Mouse (Mus musculus) ovary, adult 10 weeks (tissue): Measurements from ENCODE around the gene Rnase1. TPM values are rescaled to one million over a fixed set of nuclear protein-coding genes. Genes with fewer than 3 reads are reported as not detected.

ENCODE experiments used
- polyA plus RNA-seq: library from polyadenylated mRNA; stranded (reverse); fragments of 350-450 nt; fragmentation: Illumina TruSeq; extraction: RNeasy Lipid Tissue Mini Kit (QIAGEN cat#74804); gene quantifications from one replicate; pipeline ENCODE4 v1.2.3, GENCODE M21; 2014

Gene Rnase1
- 1.7 TPM for polyA plus RNA-seq

DNA sequence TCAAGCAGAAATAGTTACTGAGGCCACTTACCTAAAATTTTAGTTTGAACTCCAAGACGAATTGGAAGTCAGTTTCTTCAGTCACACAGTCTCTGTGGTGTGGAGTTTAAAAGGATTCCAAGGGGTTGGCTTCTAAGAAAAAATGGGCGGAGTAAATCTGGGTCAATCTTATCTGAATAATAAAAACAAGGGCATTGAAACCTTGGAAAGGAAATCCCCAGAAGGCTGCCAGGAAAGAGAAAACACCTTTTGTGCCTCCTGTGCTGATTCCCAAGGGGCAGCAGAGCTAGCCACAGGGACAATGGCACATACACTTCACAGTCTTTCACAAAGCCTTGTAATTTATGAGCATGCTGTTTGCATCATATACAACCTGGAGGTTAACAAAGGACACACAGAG is at the start of gene Rnase1:
Rnase1 (minus strand) TSS at position 101 of the 400 bp plus-strand sequence.

DNA sequence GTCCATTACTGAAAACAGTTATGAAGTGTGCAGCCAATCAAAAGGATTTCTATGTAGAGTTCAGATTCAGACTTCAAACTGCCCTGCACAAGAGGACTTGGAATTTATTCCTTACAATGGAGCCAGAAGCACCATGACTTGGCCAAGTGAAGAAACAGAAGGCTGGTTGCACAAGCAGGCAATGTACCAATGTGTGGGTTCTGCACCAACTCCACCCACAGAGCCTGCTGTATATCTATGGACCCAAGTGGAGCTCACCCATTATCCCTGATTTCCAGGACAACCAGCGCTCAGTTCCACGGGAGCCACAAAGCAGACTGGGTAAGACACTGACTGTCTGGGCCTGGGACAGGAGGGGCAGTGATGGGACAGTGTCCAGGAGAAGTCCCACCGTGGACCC is 15.4 kb upstream of the Rnase1 start, which contains the start of gene Rnase2b:
Rnase2b (plus strand) TSS at position 285 of the 400 bp plus-strand sequence.

DNA sequence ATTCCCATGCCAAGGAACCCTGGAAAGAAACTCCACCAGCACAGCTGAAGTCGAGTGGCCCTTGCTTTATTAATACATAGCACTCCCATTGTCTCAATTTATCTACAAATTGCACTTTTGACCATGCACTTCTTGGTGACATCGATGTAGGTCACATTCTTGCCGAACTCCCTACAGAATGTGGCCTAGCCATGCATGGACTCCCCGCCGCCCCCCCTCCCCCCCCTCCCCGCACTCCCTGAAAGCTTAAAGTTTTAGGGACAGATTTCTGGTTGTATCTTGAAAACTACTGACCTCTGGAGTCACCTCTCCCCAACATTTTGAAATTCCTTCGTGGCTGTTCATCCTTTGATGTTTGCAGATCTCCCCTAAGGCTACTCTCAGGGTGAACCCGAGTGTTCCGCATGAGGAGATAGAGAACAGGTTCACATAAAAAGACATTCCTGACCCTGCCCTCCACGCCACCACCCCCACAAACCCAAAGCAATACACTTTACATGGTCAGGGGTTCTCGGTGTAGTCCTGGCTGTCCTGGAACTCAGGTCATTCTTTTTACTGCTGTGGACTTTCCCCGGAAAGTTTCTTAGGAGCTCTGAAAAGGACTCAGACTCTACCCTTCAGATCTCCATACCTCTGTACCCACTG is 32.5 kb downstream of the Rnase1 start, which contains the start of gene Eddm3b:
Eddm3b (plus strand) TSS at position 511 of the 645 bp plus-strand sequence.

Other genes starting within 250 kb of the Rnase1 start
- gene Klhl33, start 249.3 kb downstream of the Rnase1 start, polyA plus RNA-seq, result 0.46 TPM
- gene Osgep, start 221.9 kb downstream of the Rnase1 start, polyA plus RNA-seq, result 14.7 TPM
- 27.8 TPM for gene Apex1, start 221.8 kb downstream of the Rnase1 start, polyA plus RNA-seq
- gene Pip4p1, start 215.9 kb downstream of the Rnase1 start, polyA plus RNA-seq, result 10.7 TPM
- 37.1 TPM for gene Pnp, start 215.7 kb downstream of the Rnase1 start, polyA plus RNA-seq
- gene Gm49342, start 202.3 kb downstream of the Rnase1 start, polyA plus RNA-seq, result not detected
- gene Pnp2, start 190.8 kb downstream of the Rnase1 start, polyA plus RNA-seq, result not detected
- 1.4 TPM for gene Rnase10, start 139.0 kb downstream of the Rnase1 start, polyA plus RNA-seq
- not detected for gene Rnase9, start 104.9 kb downstream of the Rnase1 start, polyA plus RNA-seq
- not detected for gene Rnase11, start 96.6 kb downstream of the Rnase1 start, polyA plus RNA-seq
- not detected for gene Rnase12, start 89.1 kb downstream of the Rnase1 start, polyA plus RNA-seq
- gene Olfr750, start 72.3 kb downstream of the Rnase1 start, polyA plus RNA-seq, result not detected
- 184 TPM for gene Rnase4, start 55.7 kb downstream of the Rnase1 start, polyA plus RNA-seq
- gene Ang, start 55.6 kb downstream of the Rnase1 start, polyA plus RNA-seq, result 4.8 TPM
- gene Eddm3b, start 32.4 kb downstream of the Rnase1 start, polyA plus RNA-seq, result 0.54 TPM
- 5.0 TPM for gene Rnase6, start 22.9 kb downstream of the Rnase1 start, polyA plus RNA-seq
- gene Rnase2b, start 15.5 kb upstream of the Rnase1 start, polyA plus RNA-seq, result not detected
- not detected for gene Ang2, start 52.4 kb upstream of the Rnase1 start, polyA plus RNA-seq
- not detected for gene Ear14, start 56.6 kb upstream of the Rnase1 start, polyA plus RNA-seq
- not detected for gene Rnase2a, start 109.3 kb upstream of the Rnase1 start, polyA plus RNA-seq
- not detected for gene Gm7247, start 215.0 kb upstream of the Rnase1 start, polyA plus RNA-seq